Mouse (Mus musculus): ENCODE measurements around the gene Phb.
"Not testable (repeated sequence)": the region's sequence is repeated elsewhere in the genome, so short reads cannot be mapped to it uniquely, and the experiment has no call there.

Gene Phb

DNA sequence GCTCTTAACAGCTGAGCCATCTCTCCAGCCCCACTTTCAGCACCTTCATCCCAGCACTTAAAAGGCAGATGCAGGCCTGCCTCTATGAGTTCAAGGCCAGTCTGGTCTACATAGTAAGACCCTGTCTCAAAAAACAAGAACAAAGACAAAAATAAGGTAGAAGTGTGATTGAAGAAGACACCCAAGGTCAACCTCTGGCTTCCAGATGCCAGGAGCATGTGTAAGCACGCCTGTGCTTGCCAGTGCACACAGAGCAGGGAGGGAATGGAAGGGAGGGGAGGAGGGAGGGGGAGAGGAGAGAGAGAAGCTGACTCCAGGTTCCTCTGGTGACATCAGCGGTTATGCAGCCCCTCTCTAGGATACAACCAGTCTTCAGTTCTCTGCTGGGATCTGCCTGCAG is 16.8 kb upstream of the Phb start:
- no peak for DNase-seq (ENCODE audit: low spot score in 2 of 2)

DNA sequence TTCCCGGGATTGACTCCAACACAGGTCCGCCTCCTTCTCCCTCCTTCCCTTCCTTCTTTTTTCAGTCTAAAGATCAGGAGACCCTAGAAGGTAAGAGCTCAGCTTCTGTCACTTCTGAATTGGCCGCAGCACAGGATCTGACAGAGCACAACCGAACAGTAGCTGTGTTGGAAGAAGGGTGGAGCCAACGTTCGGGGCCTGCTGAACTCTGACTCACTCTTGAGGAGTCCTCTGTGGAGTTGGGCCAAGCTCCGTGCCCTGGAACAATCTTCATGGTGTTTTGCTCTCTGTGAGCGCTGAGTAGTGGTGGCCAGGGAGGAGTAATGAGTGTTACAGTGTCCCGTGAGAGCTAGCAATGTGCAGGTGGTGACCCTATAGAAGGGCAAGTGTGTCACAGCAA is 15.8 kb upstream of the Phb start:
- DNase-seq (ENCODE audit: low spot score in 2 of 2): peak; percentile 43 to 74

DNA sequence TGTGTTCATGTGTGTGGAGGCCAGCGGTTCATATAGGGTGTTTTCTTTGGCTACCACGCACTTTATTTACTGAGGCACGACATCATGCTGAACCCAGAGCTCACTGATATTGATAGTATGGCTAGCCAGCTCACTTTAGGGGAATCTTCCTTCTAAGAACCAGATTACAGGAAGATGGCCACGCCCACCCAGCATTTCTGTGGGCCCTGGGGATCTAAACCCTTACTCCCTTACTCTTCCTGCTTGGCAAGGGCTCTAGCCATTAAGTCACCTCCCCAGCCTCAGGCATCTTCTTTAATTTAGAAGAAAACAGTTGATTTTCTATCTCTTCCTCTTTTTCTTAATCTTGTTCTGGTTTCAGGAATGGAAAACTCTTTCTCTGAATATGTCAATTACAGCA is 9.3 kb upstream of the Phb start:
- no peak for DNase-seq (ENCODE audit: low spot score in 2 of 2)

DNA sequence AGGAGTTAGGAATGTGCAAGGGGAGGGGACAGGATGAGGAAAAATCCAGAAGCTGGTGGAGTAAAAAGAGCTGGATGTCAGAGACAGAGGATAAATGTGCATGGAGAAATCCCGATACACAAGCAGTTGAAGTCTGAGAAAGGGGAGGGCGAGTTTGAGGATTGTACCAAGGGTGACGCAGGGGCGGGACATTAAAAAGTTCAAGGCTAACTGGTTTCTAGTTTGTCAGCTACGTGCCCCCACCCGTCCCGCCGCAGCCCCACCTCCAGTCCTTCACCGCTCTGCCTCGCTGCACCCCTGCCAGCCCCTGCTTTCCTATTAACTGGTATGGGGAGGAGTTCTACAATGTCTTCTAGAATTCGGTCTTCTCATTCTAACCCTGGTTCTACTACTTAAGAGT is 420 bp downstream of the Phb start:
- DNase-seq (ENCODE audit: low spot score in 2 of 2): peak; percentile 18 to 45

DNA sequence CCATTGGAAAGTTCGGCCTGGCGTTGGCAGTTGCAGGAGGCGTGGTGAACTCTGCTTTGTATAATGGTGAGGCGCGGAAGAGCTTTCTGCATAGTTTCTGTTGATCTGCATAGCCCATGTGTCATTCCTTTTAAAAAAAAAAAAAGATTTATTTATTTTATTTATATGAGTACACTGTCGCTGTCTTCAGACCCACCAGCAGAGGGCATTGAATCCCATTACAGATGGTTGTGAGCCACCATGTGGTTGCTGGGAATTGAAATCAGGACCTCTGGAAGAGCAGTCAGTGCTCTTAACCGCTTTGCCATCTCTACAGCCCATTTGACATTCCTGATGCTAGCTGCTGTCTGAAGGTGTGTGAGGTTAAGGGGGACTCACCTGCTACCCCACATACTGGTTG is 1.3 kb downstream of the Phb start:
- DNase-seq (ENCODE audit: low spot score in 2 of 2): not testable (repeated sequence)

DNA sequence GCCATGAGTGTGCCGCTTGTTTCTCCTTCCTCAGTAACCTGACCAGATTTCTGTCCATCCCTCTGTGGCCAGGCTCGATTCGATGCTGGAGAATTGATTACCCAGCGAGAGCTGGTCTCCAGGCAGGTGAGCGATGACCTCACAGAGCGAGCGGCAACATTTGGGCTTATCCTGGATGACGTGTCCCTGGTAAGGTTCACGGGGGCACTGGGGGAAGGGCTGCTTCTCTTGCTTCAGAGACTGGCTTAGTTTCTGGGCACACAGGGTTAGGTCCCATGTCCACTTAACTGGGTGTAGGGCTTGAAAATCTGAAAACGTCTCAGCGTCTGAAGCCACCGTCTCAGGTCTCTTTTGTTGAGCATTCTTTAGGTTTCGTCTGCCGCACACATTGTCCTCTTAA is 8.7 kb downstream of the Phb start:
- DNase-seq (ENCODE audit: low spot score in 2 of 2): no peak

DNA sequence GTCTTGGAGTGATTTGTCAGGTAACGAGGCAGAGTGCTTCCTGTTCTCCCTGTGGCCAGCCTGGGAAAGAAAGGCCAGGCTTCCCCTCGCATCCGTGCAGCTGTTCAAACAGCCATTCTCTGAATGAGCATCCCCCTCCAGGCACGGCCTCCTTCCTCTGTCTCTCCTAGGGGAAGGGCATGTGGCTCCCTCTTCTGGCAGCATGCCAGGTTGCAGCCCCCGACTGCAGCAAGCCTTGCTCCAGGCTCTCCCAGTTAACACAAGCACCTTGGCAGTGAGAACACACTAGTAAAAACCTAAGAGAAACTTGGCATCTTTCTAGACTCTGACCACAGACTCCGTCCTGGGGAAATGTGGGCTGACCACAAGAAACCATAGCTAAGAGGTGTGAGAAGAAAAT is 9.6 kb downstream of the Phb start:
- DNase-seq (ENCODE audit: low spot score in 2 of 2): peak in 1 of 2 experiments; percentile 30

DNA sequence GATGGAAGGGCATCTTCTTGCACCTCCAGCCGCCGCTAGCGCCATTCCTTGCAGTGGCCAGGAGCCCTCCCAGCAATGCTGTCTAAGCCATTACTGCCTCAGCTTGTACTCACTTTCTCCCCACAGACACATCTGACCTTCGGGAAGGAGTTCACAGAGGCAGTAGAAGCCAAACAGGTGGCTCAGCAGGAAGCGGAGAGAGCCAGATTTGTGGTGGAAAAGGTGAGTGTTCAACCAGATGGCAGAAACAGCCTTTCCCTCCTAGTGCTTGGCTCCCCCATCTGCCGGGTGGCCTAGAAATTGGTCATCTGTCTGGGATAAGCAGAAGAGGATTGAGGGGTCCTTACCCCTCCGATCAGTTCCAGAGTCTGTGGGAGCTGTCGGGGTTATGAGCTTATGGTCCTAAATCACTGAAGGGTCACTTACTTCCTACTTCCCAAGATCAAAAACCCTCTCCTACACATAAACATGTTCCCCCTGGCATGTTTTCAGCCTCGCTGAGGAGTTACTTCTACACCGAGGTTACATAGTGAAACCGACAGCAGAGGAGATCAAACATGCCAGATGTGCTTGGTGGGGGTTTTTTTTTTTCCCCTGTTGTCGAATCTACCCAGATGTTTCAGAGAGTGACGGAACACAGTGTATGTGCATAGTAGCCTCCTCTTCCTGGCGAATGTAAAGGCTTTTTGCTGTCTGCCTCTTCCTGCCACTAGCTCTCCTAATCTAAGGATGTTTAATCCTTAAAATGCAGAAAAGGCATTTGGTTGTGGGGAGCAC is 11.4 kb downstream of the Phb start:
- no peak for DNase-seq (ENCODE audit: low spot score in 2 of 2)

DNA sequence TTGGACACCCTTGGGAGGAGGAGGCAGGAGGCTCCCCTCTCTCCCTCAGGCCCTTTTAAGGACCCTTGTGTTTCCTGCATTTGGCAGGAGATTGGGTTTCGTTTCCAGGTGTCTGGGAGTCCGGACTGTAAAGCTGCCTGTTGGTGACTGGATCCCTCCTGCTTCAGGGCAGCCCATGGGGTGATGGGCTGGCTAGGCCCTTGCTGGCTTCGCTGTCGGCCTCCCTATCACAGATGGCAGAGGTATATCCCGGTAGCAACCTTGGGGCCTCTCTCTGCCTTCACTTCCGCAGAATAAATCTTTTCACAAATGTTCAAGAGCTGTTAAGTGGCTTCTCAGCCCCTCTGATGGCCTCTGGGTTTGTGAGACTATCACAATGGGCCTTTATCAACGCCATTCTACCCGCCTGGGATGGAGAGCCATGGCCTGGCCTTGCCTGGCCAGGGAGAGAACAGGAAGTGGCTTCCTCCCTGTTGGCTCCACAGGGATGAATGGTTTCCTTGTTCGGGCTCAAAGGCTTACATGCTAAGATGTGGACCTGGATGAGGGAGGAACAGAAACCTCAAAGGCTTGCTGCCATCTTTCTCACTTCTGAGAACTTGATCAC is 15.3 kb downstream of the Phb start:
- DNase-seq (ENCODE audit: low spot score in 2 of 2): no peak

DNA sequence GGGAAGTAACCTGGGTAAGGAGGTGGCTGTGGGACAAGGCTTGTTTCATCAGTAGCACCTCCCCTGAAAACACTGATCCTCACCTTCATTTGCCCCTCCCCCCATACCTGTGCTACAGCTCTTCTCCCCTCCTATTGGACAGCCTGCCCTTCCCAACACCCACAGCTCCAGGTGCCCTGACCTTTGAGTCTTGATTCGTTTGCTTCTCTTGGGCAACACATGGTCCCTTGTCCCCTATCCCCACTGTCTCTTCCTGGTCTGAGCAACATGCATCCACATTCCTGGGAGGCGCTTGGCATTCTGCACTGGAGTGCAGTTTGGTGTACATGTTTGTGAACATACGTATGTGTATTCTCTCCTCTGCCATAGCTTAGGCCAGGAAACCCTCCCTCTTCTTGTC is 16.2 kb downstream of the Phb start:
- no peak for DNase-seq (ENCODE audit: low spot score in 2 of 2)

DNA sequence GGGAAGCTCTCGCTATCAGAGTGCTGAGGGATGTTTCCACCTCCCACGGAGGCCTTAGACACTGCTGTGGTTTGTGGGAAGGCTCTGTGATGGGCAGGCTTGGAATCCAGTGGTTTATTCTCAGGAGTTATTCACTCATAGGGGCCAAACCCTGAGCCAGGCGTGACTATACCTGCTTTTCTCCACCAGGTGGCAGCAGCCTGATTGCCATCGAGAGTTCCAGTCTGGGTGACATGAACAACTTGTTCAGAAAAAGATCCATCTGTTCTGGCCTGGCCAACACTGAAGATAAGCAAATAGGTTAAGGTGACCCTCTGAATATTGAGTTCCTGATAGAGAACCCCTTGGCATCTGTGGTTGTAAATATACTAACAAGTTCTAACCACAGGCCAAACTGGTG is 19.3 kb downstream of the Phb start:
- peak; percentile 58 to 76 for DNase-seq (ENCODE audit: low spot score in 2 of 2)

DNA sequence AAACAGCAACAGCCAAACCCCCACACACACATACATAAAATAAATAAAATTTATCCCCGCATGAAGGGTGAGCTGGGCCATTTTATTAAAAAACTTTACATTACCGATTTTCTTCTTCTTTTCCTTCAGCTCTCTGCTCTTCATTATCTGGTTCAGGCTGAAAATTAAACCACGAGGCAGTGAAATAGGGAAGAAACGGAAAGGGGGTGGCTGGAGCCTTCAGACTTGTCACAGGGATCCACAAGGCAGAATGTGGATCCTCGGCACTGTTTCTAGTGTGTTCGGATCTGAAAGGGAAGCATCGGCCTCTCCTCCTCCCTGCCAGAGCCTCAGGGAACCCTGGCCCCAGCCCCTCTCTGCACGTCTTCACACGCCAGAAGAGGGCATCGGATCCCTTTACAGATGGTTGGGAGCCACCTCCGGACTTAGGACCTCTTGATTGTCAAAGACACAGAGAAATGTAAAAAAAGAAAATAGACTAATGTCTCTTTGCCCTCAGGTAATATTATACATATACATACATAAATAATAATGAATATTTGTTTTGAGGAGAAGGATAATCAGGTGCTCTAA is 20.4 kb downstream of the Phb start:
- no peak for DNase-seq (ENCODE audit: low spot score in 2 of 2)

DNA sequence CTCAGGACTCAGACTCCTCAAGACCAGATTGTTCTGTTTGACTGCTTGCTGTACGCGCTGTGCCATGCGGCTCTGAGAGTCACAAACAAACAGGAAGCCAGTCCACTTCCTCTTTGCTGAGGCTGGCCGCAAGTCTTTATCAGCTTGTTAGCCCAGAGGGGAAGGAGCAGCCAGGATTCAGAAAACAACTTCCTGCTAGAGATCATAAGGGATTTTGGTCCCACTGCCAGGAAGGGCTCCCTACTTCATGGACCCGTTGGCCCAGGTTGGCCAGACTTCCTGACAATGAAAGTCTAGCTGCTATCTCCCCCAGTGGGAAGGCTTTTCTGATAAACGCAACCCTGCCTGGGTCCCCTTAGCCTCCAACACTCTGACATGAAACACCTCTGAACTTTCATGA is 21.8 kb downstream of the Phb start:
- peak; percentile 30 to 43 for DNase-seq (ENCODE audit: low spot score in 2 of 2)

DNA sequence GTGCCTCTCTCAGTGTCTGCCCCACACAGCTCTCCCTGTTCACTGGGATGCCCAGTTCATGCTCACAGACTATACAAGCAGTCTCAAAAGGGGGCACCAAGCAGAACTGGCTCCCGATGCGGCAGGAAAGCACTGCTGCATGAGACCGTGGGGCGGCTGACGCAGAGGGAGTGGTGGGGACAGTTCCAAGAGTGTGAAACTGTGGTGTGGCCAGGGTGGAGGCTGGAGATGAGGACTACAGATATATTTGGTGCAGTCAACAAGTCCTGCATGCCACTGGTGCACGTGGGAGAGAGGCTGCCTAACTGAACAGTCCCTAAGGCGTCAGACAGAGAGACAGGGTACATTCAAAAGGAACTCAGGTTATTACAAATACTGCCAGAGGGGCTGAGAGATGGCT is 22.2 kb downstream of the Phb start:
- peak; percentile 28 to 52 for DNase-seq (ENCODE audit: low spot score in 2 of 2)

DNA sequence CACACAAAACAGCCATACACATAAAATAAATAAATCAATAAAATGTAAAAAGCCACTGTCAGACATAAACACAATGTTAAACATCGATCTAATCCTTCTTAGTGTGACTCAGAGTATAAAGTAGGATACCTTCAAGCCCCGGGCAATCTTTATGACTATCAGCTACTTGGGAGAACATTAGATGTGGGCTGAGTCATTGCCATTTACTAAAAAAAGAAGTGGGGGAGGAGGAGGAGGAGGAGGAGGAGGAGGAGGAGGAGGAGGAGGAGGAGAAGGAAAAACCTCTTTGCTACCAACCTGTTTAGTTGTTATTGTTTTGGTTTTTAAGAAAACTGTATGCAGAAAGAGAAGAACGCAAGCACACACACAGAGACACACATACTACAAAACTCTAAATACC is 22.8 kb downstream of the Phb start:
- no peak for DNase-seq (ENCODE audit: low spot score in 2 of 2)

DNA sequence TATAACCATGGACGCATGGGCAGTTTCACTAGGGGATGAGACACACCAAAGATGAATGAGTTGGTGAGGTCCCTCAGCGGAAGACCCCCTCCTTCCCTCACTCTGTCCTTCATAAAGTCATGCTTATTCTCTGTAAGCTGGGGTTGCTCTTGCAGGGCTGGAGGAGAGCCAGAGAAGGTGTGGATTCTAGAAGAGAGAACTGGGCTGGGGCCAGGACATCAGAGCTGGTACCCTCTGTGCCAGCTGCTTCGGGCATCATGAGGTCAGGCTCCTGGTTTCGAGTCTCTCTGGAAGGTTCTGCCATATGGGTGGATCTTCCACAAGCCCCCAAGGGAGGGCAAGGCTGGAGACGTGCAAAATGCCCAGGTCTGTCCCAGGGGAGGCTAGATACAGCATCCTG is 31.8 kb downstream of the Phb start:
- no peak for DNase-seq (ENCODE audit: low spot score in 2 of 2)

DNA sequence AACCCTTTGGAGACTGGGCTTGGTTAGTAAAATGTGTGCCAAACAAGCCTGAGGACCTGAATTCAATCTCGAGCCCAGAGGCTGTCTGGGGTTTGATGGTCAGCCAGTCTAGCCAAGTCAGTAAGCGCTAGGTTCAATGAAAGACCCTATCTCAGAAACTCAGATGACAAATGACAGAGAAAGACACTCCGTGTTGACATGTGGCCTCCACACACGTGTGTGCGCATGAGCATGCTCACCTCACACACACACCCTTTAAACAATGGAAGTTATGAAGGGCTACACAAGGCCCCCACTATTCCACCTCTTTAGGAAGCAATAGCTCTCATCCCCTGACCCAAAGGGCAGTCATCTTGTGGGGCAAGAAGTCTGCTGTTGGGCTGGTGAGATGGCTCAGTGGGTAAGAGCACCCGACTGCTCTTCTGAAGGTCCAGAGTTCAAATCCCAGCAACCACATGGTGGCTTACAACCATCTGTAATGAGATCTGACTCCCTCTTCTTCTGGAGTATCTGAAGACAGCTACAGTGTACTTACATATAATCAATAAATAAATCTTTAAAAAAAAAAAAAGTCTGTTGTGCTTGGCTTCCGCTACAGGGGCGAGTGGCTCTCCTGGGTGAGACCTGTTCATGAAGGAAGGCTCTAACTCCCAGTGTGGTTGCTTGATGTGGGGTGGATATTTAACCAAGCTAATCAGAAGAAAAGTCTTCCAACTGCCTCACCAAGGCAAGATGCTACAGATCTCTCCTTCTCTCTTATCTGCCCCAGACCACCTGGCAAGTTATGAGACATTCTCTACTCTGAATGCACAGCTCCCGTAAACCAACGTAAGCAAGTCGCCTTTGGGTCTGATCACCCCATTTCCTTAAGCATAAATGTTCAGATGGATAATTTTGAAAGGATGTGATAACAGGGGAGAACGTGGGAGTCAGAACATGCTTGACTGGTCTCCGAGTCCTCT is 34.3 kb downstream of the Phb start:
- DNase-seq (ENCODE audit: low spot score in 2 of 2): no peak

DNA sequence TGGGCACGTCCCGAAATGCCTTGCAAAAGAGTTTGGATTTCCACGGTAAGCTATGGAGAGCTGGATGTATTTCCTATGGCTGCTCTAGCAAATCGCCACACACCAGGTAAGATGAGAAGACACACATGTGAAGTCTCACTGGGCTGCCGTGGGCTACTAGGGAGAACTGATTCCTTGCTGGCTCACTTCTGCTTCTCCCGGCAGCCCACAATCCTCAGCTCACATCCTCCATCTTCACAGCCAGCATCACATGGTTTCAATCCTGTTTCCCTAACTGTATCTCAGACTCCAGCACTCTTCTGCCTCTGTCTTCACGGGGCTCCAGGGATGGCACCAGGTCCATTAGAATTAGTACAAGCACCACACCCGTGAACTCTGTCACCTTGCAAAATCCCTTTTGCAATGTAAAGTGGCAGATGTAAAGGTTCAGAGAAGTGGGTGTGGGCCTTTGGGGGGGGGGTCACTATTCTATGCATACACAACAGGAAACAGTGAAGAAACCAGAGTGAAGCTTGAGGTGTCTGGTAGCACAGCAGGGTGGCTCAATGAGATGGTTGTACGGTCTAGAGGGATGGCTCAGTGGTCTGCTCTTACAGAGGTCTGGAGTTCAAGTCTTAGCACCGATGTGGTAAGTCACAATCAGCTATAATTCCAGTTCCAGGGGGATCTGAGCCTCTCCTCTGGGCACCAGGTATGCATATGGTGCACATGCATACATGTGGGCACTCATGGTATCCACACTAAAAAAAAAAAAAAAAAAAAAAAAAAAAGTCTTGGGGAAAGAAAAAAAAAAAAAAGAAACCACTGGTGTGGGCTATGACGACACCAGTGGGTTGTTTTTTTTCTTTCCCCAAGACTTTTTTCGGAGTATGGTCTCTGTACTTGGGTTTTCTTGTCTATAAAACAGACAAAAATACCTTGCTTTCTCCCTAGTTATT is 37.5 kb downstream of the Phb start:
- no peak for DNase-seq (ENCODE audit: low spot score in 2 of 2)

DNA sequence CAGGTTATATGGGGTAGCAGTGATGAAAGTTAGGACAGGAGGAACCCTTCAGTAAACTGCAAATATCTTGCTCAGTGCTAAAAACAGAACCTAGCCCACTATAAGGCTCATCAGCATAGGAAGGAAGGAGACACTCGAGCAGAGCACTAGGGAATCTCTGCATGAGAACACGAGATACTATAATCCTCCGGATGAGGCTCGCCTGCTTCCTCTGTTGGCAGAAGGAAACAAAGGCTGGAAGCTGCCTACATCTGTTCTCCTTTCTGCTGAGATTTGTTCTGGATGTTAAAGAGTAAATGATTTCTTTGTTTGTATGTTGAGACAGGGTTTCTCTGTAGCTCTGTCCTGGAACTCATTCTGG is 38.2 kb downstream of the Phb start:
- no peak for DNase-seq (ENCODE audit: low spot score in 2 of 2)

DNA sequence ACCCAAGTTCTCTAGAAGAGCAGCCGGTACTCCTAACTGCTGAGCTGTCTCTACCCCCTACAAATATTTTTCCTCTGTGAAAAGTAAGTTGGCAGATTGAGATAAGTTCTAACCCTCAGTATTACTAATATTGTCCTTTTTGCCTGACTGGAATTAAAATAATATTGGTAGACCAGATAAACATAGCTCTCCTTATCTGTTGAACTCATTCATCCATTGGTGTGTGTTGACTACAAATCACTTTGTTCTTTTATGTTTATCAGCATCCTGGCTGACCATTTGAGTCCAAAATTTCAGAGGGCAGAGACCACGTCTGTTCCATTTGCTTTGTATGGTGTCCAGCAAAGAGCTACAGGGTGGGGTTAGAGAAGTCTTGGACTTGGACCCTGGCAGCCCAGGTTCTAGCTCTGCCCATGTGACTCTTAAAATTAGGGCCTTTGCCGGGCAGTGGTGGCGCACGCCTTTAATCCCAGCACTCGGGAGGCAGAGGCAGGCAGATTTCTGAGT is 42.8 kb downstream of the Phb start:
- DNase-seq (ENCODE audit: low spot score in 2 of 2): no peak

DNA sequence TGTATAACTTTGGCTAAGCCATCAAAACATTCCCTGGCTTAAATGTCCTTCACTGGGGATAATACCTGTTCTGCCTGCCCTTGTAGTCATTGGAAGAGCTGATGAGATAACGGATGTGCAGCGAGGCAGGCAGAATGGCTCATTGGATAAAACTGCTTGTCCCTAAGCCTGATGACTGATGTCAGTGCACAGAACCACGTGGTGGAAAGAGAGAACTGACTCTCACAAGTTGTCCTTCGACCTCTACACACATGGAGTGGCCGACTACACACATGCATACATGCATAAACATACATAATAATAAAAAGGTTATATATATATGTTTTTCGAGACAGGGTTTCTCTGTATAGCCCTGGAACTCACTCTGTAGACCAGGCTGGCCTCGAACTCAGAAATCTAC is 43.7 kb downstream of the Phb start:
- no peak for DNase-seq (ENCODE audit: low spot score in 2 of 2)

Data from urinary bladder, postnatal 36 days (tissue).